Mouse (Mus musculus): ENCODE data around the gene Acsf2.

DNA sequence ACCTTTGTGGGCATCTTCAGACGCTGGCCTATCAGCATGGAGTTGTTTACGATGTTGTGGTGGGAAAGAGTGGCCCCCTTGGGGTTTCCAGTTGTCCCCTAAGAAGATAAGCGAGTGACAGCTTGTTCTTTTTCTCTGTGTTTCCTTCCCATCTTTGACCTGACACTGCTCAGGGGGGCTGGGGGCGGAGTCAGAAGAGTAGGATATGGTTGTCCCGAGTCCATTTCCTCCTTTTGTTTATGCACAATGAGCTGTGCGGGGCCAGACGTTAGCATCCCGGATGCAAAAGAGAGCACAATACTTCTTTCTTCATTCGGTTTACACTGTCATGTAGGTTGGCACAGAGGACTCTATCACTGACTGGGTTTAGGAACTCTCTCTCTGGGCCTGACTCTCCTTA is 31.1 kb downstream of the Acsf2 start:
- TF ChIP-seq GATA1 (IDR thresholded peaks at IDR 0.05; ENCODE audit: low read length) (no peak), TAL1 (IDR thresholded peaks at IDR 0.05; ENCODE audit: low read length) (no peak)
